Mouse (Mus musculus) kidney, embryonic 16.5 days (tissue): ENCODE measurements around the gene 1700061G19Rik. TPM values are rescaled to one million over a fixed set of nuclear protein-coding genes. Genes with fewer than 3 reads are reported as not detected.
A peak's percentile ranks its signal among the peaks of the same experiment; 100 is the strongest.

Experiments
- ATAC-seq: fragments of 200-750 bp; cut with Nextera tagmentation; 2 replicates; pipeline ENCODE4 v1.8.0; 2017; ENCODE audit warnings: moderate TSS enrichment; ENCODE audit not compliant: low FRiP score, low TSS enrichment
- H3K27ac ChIP-seq: fragments of 300-500 bp; sonication (generic); 2 replicates; pipeline ENCODE4 v1.5.1; 2014; ENCODE audit warnings: low read length
- H3K27me3 ChIP-seq: fragments of 300-500 bp; sonication (generic); 2 replicates; pipeline ENCODE4 v1.6.1; 2014; ENCODE audit warnings: low read length, control low read depth, mixed read lengths; ENCODE audit not compliant: insufficient read depth
- H3K36me3 ChIP-seq: fragments of 300-500 bp; sonication (generic); 2 replicates; pipeline ENCODE4 v1.6.1; 2014; ENCODE audit warnings: low read length, control low read depth, mixed read lengths; ENCODE audit not compliant: insufficient read depth
- H3K4me1 ChIP-seq: fragments of 300-500 bp; sonication (generic); 2 replicates; pipeline ENCODE4 v1.6.1; 2014; ENCODE audit warnings: low read length, control low read depth, mixed read lengths; ENCODE audit not compliant: insufficient read depth
- H3K4me2 ChIP-seq: fragments of 300-500 bp; sonication (generic); replicated peaks from 2 replicates; pipeline ENCODE4 v1.6.1; 2014; ENCODE audit warnings: low read depth, low read length
- H3K4me3 ChIP-seq: fragments of 300-500 bp; sonication (generic); 2 replicates; pipeline ENCODE4 v1.5.1; 2014; ENCODE audit warnings: mild to moderate bottlenecking, low read length
- H3K9ac ChIP-seq: fragments of 300-500 bp; sonication (generic); replicated peaks from 2 replicates; pipeline ENCODE4 v1.6.1; 2014; ENCODE audit warnings: low read length
- H3K9me3 ChIP-seq: fragments of 300-500 bp; sonication (generic); 2 replicates; pipeline ENCODE4 v1.6.1; 2016; ENCODE audit warnings: low read length, control low read depth
- WGBS: fragments of 180-500 bp; shearing (Covaris S2); extraction: QIAGEN DNeasy Blood & Tissue Kit; methylation state at CpG from one replicate; pipeline ENCODE4 v1.1.7; 2014; 5-methylcytosine and 5-hydroxymethylcytosine counted together
- polyA plus RNA-seq: library from polyadenylated mRNA; unstranded; fragments of >200 nt; fragmentation: Nextera tagmentation; extraction: Ambion mirVana; gene quantifications from 2 replicates; pipeline ENCODE4 v1.2.1, GENCODE M21; 2015

Gene 1700061G19Rik
- 0.24 and 0.58 TPM in 2 replicates for polyA plus RNA-seq

DNA sequence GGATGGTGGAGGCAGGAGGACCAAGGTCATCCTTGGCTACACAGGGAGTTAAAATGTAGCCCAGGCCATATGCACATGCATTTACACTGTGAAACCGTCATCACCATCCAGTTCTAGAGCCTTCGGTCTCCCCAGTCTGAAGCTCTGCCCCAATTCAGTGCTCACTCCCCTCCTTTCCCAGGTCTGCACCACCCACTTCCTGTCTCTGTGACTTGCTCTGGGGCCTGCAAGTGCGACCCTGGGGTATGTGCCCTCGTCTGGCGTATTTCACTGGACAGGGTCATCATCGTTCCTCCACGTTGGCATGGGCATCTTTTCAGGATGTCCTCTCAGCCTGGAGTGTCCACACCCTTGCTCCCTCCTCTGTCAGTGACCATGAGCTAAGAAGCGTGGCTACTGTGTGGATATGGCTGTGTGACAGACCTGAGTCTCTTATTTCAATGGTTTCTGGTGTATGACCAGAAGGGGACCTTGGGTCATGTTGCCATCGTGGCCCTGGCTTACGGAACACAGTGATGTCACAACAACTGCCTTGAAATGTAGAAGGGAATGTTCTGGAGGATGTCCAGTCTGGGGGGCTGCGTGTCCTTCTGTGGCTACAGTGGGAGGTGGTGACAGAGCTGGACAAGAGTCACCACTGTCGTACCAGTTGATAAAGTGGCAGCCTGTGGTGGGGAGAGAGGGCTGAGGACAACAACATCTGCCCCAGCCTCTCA lies at the start of gene 1700061G19Rik:
Gene 1700061G19Rik, plus strand, starts transcription at position 542 of the 716 bp plus-strand sequence.
- Histone ChIP-seq H3K4me1 (no peaks in the 10 kb centered on the region), H3K27ac (no peak within 1 kb of the TSS), H3K9ac (no peak within 1 kb of the TSS), H3K4me3 (no peak within 1 kb of the TSS), H3K4me2 (no peak within 1 kb of the TSS), H3K27me3 (no peaks in the 10 kb centered on the region), H3K36me3 (no peaks in the 10 kb centered on the region), H3K9me3 (no peaks in the 10 kb centered on the region)
- 75% methylated on average over 12 of the region's 12 CpGs for whole genome bisulfite sequencing
- no peak for ATAC-seq

DNA sequence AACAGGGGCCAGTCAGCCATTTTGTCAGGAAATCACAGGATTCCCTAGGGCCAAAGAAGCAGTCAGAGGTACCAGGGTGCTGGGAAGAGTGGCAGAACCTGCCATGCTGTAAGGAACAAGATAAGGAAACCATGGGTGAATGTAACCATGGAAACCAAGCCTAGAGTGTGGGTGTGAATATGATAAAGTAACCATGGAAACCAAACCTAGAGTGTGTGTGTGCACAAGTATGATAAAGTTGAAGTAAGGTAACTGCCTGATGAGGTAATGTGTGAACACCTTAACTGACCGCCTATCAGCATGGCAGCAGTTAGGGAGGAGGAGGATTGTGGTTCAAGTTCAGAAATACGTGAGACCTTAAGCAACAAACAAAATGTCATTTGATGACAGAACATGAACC lies 48.6 kb upstream of the 1700061G19Rik start:
- Histone ChIP-seq H3K4me3 (no peak overlapping the region), H3K9ac (no peak overlapping the region), H3K36me3 (no peaks in the 10 kb centered on the region), H3K4me2 (no peak overlapping the region), H3K4me1 (peaks cover 12% of the 10 kb centered on the region), H3K27me3 (peaks cover 12% of the 10 kb centered on the region), H3K27ac (no peak overlapping the region), H3K9me3 (no peaks in the 10 kb centered on the region)
- no peak for ATAC-seq
- WGBS, result 87% methylated on average over 2 of the region's 2 CpGs

DNA sequence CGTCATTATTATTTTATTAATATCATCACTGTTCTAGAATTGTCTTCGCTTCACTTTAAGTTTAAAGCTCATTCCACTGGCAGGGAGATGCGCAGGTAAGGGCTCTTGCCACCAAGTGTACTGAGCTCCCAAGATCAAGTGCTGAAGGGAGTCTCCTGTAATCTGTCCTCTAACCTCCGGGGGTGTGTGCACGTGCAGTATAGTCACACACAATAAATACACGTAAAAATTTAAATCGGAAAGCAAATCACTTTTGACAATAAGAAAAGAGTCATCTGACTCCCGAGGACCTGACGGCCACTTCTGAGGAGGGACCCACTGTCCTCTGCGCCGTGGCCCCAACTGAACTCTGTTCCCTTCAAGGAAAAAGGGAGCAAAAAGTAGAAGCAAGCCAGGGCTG lies 46.1 kb upstream of the 1700061G19Rik start:
- H3K9ac ChIP-seq, result no peak overlapping the region

GRCm38 (mm10) chr17:56829795-56830194 lies 45.5 kb upstream of the 1700061G19Rik start:
- H3K27me3 ChIP-seq, result peaks cover 12% of the 10 kb centered on the region
- H3K4me3 ChIP-seq, result peak overlapping the region; percentile 70

More for the DNA sequence above, 46.1 kb upstream of the 1700061G19Rik start:
- Histone ChIP-seq H3K4me2 (peak overlapping the region; percentile 89; the same call in 1 of the 2 replicates), H3K9me3 (no peaks in the 10 kb centered on the region), H3K27me3 (peaks cover 12% of the 10 kb centered on the region), H3K27ac (no peak overlapping the region), H3K4me3 (peak overlapping the region; percentile 70), H3K36me3 (no peaks in the 10 kb centered on the region), H3K4me1 (peaks cover 12% of the 10 kb centered on the region)
- no peak for ATAC-seq
- WGBS, result 27% methylated on average over 11 of the region's 11 CpGs

GRCm38 (mm10) chr17:56830411-56831110 lies 44.7 kb upstream of the 1700061G19Rik start, which contains the start of gene Rfx2:
Rfx2 (minus strand) TSS chr17:56831013.
- peaks cover 12% of the 10 kb centered on the region for H3K27me3 ChIP-seq
- WGBS, result 0% methylated on average over 39 of the region's 62 CpGs
- peak within 1 kb of the TSS; percentile 70 for H3K4me3 ChIP-seq
- H3K9me3 ChIP-seq, result no peaks in the 10 kb centered on the region
- H3K4me2 ChIP-seq, result peak within 1 kb of the TSS; percentile 89
- no peak within 1 kb of the TSS for H3K27ac ChIP-seq
- H3K4me1 ChIP-seq, result peaks cover 12% of the 10 kb centered on the region
- peak within 1 kb of the TSS; percentile 64 for H3K9ac ChIP-seq
- H3K36me3 ChIP-seq, result no peaks in the 10 kb centered on the region
- ATAC-seq, result no peak

More at GRCm38 (mm10) chr17:56829795-56830194, 45.5 kb upstream of the 1700061G19Rik start:
- ATAC-seq, result no peak
- no peaks in the 10 kb centered on the region for H3K9me3 ChIP-seq
- WGBS, result 1% methylated on average over 27 of the region's 27 CpGs
- H3K9ac ChIP-seq, result peak overlapping the region; percentile 64
- H3K4me2 ChIP-seq, result peak overlapping the region; percentile 89
- no peak overlapping the region for H3K27ac ChIP-seq
- peaks cover 12% of the 10 kb centered on the region for H3K4me1 ChIP-seq
- no peaks in the 10 kb centered on the region for H3K36me3 ChIP-seq

GRCm38 (mm10) chr17:56831111-56831816 lies 44.0 kb upstream of the 1700061G19Rik start:
- peak overlapping the region; percentile 70 for H3K4me3 ChIP-seq
- no peak overlapping the region for H3K27ac ChIP-seq
- peak overlapping the region; percentile 89 for H3K4me2 ChIP-seq
- H3K9me3 ChIP-seq, result no peaks in the 10 kb centered on the region
- H3K4me1 ChIP-seq, result peaks cover 12% of the 10 kb centered on the region
- H3K9ac ChIP-seq, result peak overlapping the region; percentile 29
- ATAC-seq, result peak; percentile 98
- under 1% methylated on average over 36 of the region's 42 CpGs for WGBS
- H3K27me3 ChIP-seq, result peaks cover 12% of the 10 kb centered on the region
- no peaks in the 10 kb centered on the region for H3K36me3 ChIP-seq

DNA sequence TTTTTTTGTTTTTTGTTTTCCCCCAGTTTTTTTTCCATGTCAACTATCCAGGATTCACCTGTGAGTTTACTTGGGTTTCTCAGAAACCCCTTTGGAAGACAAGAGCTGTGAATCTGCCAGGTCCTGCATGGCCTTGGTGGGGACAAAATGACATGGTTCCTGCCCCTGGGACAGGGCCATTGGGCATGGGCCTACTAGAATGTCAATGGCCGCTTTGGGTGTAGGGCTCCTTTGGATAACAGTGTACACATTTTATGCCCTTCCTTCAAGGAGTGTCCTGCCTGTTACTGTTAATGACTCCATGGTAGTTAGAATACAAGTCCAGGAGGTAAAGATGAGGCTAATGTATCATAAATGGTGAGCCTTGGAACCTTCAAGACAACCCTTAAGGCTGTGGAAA lies 42.4 kb upstream of the 1700061G19Rik start:
- no peak for ATAC-seq
- Histone ChIP-seq H3K27ac (no peak overlapping the region), H3K27me3 (peaks cover 12% of the 10 kb centered on the region), H3K4me1 (peaks cover 12% of the 10 kb centered on the region), H3K36me3 (no peaks in the 10 kb centered on the region), H3K4me3 (no peak overlapping the region), H3K9me3 (no peaks in the 10 kb centered on the region), H3K9ac (no peak overlapping the region), H3K4me2 (no peak overlapping the region)
- WGBS, result 83% methylated on average over 1 of the region's 1 CpGs

DNA sequence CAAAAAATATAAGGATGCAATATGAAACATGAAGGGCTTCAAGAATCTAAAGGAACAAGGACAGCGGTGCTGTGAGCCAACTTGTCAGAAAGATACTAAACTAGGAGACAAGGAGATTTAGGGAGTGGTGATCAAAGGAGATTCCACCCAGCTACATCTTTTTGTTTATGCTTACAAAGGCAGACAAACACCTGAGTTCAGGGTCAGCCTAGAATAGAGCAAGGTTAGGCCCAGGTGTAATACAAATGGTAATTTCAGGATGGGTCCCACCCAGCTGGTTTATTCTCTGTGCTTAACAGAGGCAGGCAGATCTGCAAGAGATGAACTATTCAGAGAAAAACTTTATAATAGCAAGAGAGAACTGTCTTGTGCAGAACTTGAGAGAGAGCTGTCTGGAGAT lies 41.9 kb upstream of the 1700061G19Rik start:
- H3K4me3 ChIP-seq, result no peak overlapping the region
- no peaks in the 10 kb centered on the region for H3K36me3 ChIP-seq
- H3K9me3 ChIP-seq, result no peaks in the 10 kb centered on the region
- WGBS, result 89% methylated on average over 1 of the region's 1 CpGs
- no peak for ATAC-seq
- peaks cover 12% of the 10 kb centered on the region for H3K4me1 ChIP-seq
- no peak overlapping the region for H3K9ac ChIP-seq
- H3K27me3 ChIP-seq, result peaks cover 12% of the 10 kb centered on the region
- no peak overlapping the region for H3K27ac ChIP-seq
- H3K4me2 ChIP-seq, result no peak overlapping the region

- H3K4me1 ChIP-seq, result no peaks in the 10 kb centered on the region
- no peak for ATAC-seq
- H3K36me3 ChIP-seq, result no peaks in the 10 kb centered on the region
- H3K27ac ChIP-seq, result no peak overlapping the region
- no peak overlapping the region for H3K4me3 ChIP-seq
- H3K9ac ChIP-seq, result no peak overlapping the region
- H3K4me2 ChIP-seq, result no peak overlapping the region
- no peaks in the 10 kb centered on the region for H3K9me3 ChIP-seq
- WGBS, result 87% methylated on average over 8 of the region's 8 CpGs
- H3K27me3 ChIP-seq, result no peaks in the 10 kb centered on the region
These were observed 38.9 kb upstream of the 1700061G19Rik start for GRCm38 (mm10) chr17:56836336-56836735.
